Comparison of ENCODE assay signal across 8 mouse cellular contexts in genomic region chr13:49326246-49327206, GRCm38 (mm10). TPM values are rescaled to one million over a fixed set of nuclear protein-coding genes. Genes with fewer than 3 reads are reported as not detected.
DNase-seq lines count a peak whose midpoint lies in the region; ATAC-seq lines count a peak whose summit lies in the region.

No protein-coding gene starts in this region.

- H3K27me3 ChIP-seq in embryonic facial prominence, embryonic 14.5 days (replicated peaks; ENCODE audit: control insufficient read depth, insufficient read depth, low read length): no peaks in the 10 kb centered on the region
- H3K27me3 ChIP-seq in kidney, embryonic 16.5 days (ENCODE audit: insufficient read depth, low read length): no peaks in the 10 kb centered on the region
- no peaks in the 10 kb centered on the region for H3K27me3 ChIP-seq in splenic B cell, adult 2 months (ENCODE audit: control insufficient read depth, insufficient read depth, low read length, poor library complexity, severe bottlenecking)

- H3K4me1 ChIP-seq in embryonic facial prominence, embryonic 14.5 days (ENCODE audit: control insufficient read depth, insufficient read depth, low read length): no peaks in the 10 kb centered on the region
- H3K4me1 ChIP-seq in kidney, embryonic 16.5 days (ENCODE audit: insufficient read depth, low read length): no peaks in the 10 kb centered on the region

- DNase-seq in adrenal gland, postnatal 10 days: peak; percentile 72
- DNase-seq in adrenal gland, adult 8-10 months: no peak
- peak; percentile 53 for DNase-seq in urinary bladder, postnatal 25 days (ENCODE audit: low spot score)
- no peak for DNase-seq in urinary bladder, postnatal 4 days (ENCODE audit: low spot score in 2 of 2)
- DNase-seq in embryonic facial prominence, embryonic 14.5 days (ENCODE audit: low spot score): peak; percentile 57
- peak; percentile 52 for DNase-seq in mesoderm, embryonic 11.5 days (ENCODE audit: low read depth, low spot score)
- peak; percentile 85 for DNase-seq in splenic B cell, adult 2 months (ENCODE audit: low read depth, low spot score)

- 65% methylated on average over 6 of the region's 6 CpGs for WGBS in embryonic facial prominence, embryonic 14.5 days
- WGBS in kidney, embryonic 16.5 days: 59% methylated on average over 6 of the region's 6 CpGs

- 0 out of 2 replicates have a peak, but pooled peaks have one; percentile 44 for ATAC-seq in embryonic facial prominence, embryonic 14.5 days (ENCODE audit: low read depth)
- peak; percentile 31; the same call in 1 of the 2 replicates for ATAC-seq in kidney, embryonic 16.5 days (ENCODE audit: low FRiP score, low TSS enrichment)

- H3K27ac ChIP-seq in embryonic facial prominence, embryonic 14.5 days (replicated peaks; ENCODE audit: low read depth, low read length): no peak overlapping the region
- no peak overlapping the region for H3K27ac ChIP-seq in kidney, embryonic 16.5 days (ENCODE audit: low read length)

- H3K4me3 ChIP-seq in embryonic facial prominence, embryonic 14.5 days (ENCODE audit: low read depth, low read length): no peak overlapping the region
- H3K4me3 ChIP-seq in kidney, embryonic 16.5 days (ENCODE audit: low read length): no peak overlapping the region

- no peaks in the 10 kb centered on the region for H3K9me3 ChIP-seq in embryonic facial prominence, embryonic 14.5 days (ENCODE audit: control insufficient read depth, low read length)
- no peaks in the 10 kb centered on the region for H3K9me3 ChIP-seq in kidney, embryonic 16.5 days (ENCODE audit: low read length)

- H3K4me2 ChIP-seq in embryonic facial prominence, embryonic 14.5 days (ENCODE audit: low read depth, low read length): no peak overlapping the region
- no peak overlapping the region for H3K4me2 ChIP-seq in kidney, embryonic 16.5 days (replicated peaks; ENCODE audit: low read depth, low read length)

- no peaks in the 10 kb centered on the region for H3K36me3 ChIP-seq in embryonic facial prominence, embryonic 14.5 days (ENCODE audit: control insufficient read depth, insufficient read depth, low read length)
- H3K36me3 ChIP-seq in kidney, embryonic 16.5 days (ENCODE audit: insufficient read depth, low read length): no peaks in the 10 kb centered on the region
- H3K36me3 ChIP-seq in splenic B cell, adult 2 months (ENCODE audit: control insufficient read depth, insufficient read depth, low read length, poor library complexity, severe bottlenecking): no peaks in the 10 kb centered on the region

- H3K9ac ChIP-seq in embryonic facial prominence, embryonic 14.5 days (ENCODE audit: low read depth, low read length): no peak overlapping the region
- H3K9ac ChIP-seq in kidney, embryonic 16.5 days (replicated peaks; ENCODE audit: low read length): no peak overlapping the region

RNA-seq across cellular contexts. Expression of gene Fgd3, which starts 6.4 kb away (rescaled TPM):
- total RNA-seq in adrenal gland, postnatal 10 days (2021): 1 to 10 TPM; 3.7 to 3.8 TPM
- 1 to 10 TPM; 4.5 to 4.7 (median 4.6) TPM for total RNA-seq in adrenal gland, adult 8-10 months (2022)
- 0.51 and 0.58 TPM in 2 replicates for polyA plus RNA-seq in embryonic facial prominence, embryonic 14.5 days (2014; fragmentation: Nextera tagmentation; extraction: Ambion mirVana)
- 1.0 and 1.1 TPM in 2 replicates for polyA plus RNA-seq in kidney, embryonic 16.5 days (2015; fragmentation: Nextera tagmentation; extraction: Ambion mirVana)

RNA-seq across cellular contexts. Expression of gene Bicd2, which starts 14.9 kb away (rescaled TPM):
- 10 to 100 TPM; 31.0 to 31.6 TPM for total RNA-seq in adrenal gland, postnatal 10 days (2021)
- 10 to 100 TPM; 37.2 to 48.4 (median 40.9) TPM for total RNA-seq in adrenal gland, adult 8-10 months (2022)
- 35.9 and 37.1 TPM in 2 replicates for polyA plus RNA-seq in embryonic facial prominence, embryonic 14.5 days (2014; fragmentation: Nextera tagmentation; extraction: Ambion mirVana)
- 27.9 and 29.4 TPM in 2 replicates for polyA plus RNA-seq in kidney, embryonic 16.5 days (2015; fragmentation: Nextera tagmentation; extraction: Ambion mirVana)

Comparison
In these comparisons a context has a peak if more than half of its experiments do, and no peak if none do; other contexts are left out.
1. DNase-seq: peak in adrenal gland, postnatal 10 days (single experiment), urinary bladder, postnatal 25 days (single experiment), embryonic facial prominence, embryonic 14.5 days (single experiment), mesoderm, embryonic 11.5 days (single experiment) and splenic B cell, adult 2 months (single experiment); none in adrenal gland, adult 8-10 months (single experiment) and urinary bladder, postnatal 4 days (0 of 2).